In genomic region chr7:113249134-113249825, GRCm38 (mm10) we compare ENCODE assay signal across 8 mouse cellular contexts. TPM values are rescaled to one million over a fixed set of nuclear protein-coding genes. Genes with fewer than 3 reads are reported as not detected.
A peak's percentile ranks its signal among the peaks of the same experiment; 100 is the strongest.
DNase-seq lines count a peak whose midpoint lies in the region; ATAC-seq and TF ChIP-seq lines count a peak whose summit lies in the region.

No protein-coding gene starts in this region.

- no peak overlapping the region for H3K27ac ChIP-seq in kidney, embryonic 14.5 days (ENCODE audit: low read depth, low read length)
- peak overlapping the region; percentile 64 for H3K27ac ChIP-seq in midbrain, postnatal 0 days (ENCODE audit: low read depth, low read length)

- 0 out of 2 replicates have a peak, but pooled peaks cover 7% of the 10 kb centered on the region for H3K4me1 ChIP-seq in kidney, embryonic 14.5 days (ENCODE audit: control insufficient read depth, insufficient read depth, low read length)
- peaks cover 26% of the 10 kb centered on the region; the same call in 1 of the 2 replicates for H3K4me1 ChIP-seq in midbrain, postnatal 0 days (ENCODE audit: insufficient read depth, low read length)

- DNase-seq in kidney, adult 18-20 months: peak; percentile 42
- DNase-seq in brain, embryonic 14.5 days (ENCODE audit: low read depth): peak; percentile 94
- peak; percentile 42 to 60 for DNase-seq in frontal cortex, postnatal 25 days (ENCODE audit: low spot score in 2 of 2)
- DNase-seq in layer of hippocampus, postnatal 25 days (ENCODE audit: extremely low spot score in 1 of 2, low spot score in 1 of 2): peak; percentile 41 to 59
- DNase-seq in midbrain, postnatal 0 days (ENCODE audit: low spot score): peak; percentile 81
- DNase-seq in ovary, postnatal 14 days (ENCODE audit: low spot score): no peak

- 77% methylated on average over 16 of the region's 16 CpGs for WGBS in kidney, embryonic 14.5 days
- 36% methylated on average over 16 of the region's 16 CpGs for WGBS in midbrain, postnatal 0 days

- no peaks in the 10 kb centered on the region for H3K27me3 ChIP-seq in kidney, embryonic 14.5 days (ENCODE audit: control insufficient read depth, insufficient read depth, low read length)
- H3K27me3 ChIP-seq in midbrain, postnatal 0 days (ENCODE audit: insufficient read depth, low read length): no peaks in the 10 kb centered on the region

- H3K4me3 ChIP-seq in kidney, embryonic 14.5 days (ENCODE audit: low read length): no peak overlapping the region
- H3K4me3 ChIP-seq in midbrain, postnatal 0 days (ENCODE audit: low read depth, low read length): no peak overlapping the region

- no peak overlapping the region for H3K9ac ChIP-seq in kidney, embryonic 14.5 days (ENCODE audit: low read depth, low read length)
- no peak overlapping the region for H3K9ac ChIP-seq in midbrain, postnatal 0 days (replicated peaks; ENCODE audit: low read length, poor library complexity, severe bottlenecking)

- no peak overlapping the region for H3K4me2 ChIP-seq in kidney, embryonic 14.5 days (replicated peaks; ENCODE audit: low read depth, low read length)
- H3K4me2 ChIP-seq in midbrain, postnatal 0 days (ENCODE audit: low read depth, low read length, poor library complexity, severe bottlenecking): no peak overlapping the region

- no peaks in the 10 kb centered on the region for H3K9me3 ChIP-seq in kidney, embryonic 14.5 days (ENCODE audit: control insufficient read depth, low read length)
- H3K9me3 ChIP-seq in midbrain, postnatal 0 days (ENCODE audit: low read length): no peaks in the 10 kb centered on the region

- no peak for ATAC-seq in kidney, embryonic 14.5 days (ENCODE audit: low FRiP score, low TSS enrichment)
- ATAC-seq in midbrain, postnatal 0 days (ENCODE audit: low FRiP score): 0 out of 2 replicates have a peak, but pooled peaks have one; percentile 40
- ATAC-seq in erythroblast, adult 5-6 weeks (replicated peaks; ENCODE audit: low FRiP score, poor library complexity, severe bottlenecking): no peak

- TF ChIP-seq POLR2A in brain, embryonic 14.5 days (IDR thresholded peaks at IDR 0.05; ENCODE audit: borderline replicate concordance, extremely low read depth, insufficient read depth, insufficient read length, poor library complexity, severe bottlenecking): no peak

- no peaks in the 10 kb centered on the region for H3K36me3 ChIP-seq in kidney, embryonic 14.5 days (ENCODE audit: control insufficient read depth, insufficient read depth, low read length)
- no peaks in the 10 kb centered on the region for H3K36me3 ChIP-seq in midbrain, postnatal 0 days (ENCODE audit: insufficient read depth, low read length)

- no peak for TF ChIP-seq CTCF in brain, embryonic 14.5 days (IDR thresholded peaks at IDR 0.05; ENCODE audit: borderline replicate concordance, extremely low read depth, insufficient read depth, insufficient read length)
- 0 out of 2 replicates have a peak, but pooled peaks have one; percentile 1 for TF ChIP-seq CTCF in midbrain, postnatal 0 days (IDR thresholded peaks at IDR 0.05)

RNA-seq across cellular contexts. Expression of gene Arntl, which starts 42.0 kb away (rescaled TPM):
- 8.0 and 11.2 TPM in 2 replicates for polyA plus RNA-seq in kidney, embryonic 14.5 days (2014; fragmentation: Nextera tagmentation; extraction: Ambion mirVana)
- 15.1 and 16.6 TPM in 2 replicates for polyA plus RNA-seq in brain, embryonic 14.5 days (2012; rRNA removed)
- 10 to 100 TPM; 31.1 to 32.0 TPM for total RNA-seq in layer of hippocampus, postnatal 25 days (2021)
- total RNA-seq in midbrain, postnatal 0 days (2014; rRNA removed): 27.3 and 29.7 TPM in 2 replicates
- 21.1 and 23.0 TPM in 2 replicates for polyA plus RNA-seq in midbrain, postnatal 0 days (2015; fragmentation: Nextera tagmentation; extraction: Ambion mirVana)
- total RNA-seq in erythroblast, adult 5-6 weeks (2015; ENCODE audit: low replicate concordance): 0.38 and 5.0 TPM in 2 replicates
- 1.5 and 2.5 TPM in 2 replicates for total RNA-seq in erythroblast, adult 5-6 weeks (2017; ENCODE audit: low replicate concordance)
